Comparison of ENCODE assay signal across 8 mouse cellular contexts in the genomic region with DNA sequence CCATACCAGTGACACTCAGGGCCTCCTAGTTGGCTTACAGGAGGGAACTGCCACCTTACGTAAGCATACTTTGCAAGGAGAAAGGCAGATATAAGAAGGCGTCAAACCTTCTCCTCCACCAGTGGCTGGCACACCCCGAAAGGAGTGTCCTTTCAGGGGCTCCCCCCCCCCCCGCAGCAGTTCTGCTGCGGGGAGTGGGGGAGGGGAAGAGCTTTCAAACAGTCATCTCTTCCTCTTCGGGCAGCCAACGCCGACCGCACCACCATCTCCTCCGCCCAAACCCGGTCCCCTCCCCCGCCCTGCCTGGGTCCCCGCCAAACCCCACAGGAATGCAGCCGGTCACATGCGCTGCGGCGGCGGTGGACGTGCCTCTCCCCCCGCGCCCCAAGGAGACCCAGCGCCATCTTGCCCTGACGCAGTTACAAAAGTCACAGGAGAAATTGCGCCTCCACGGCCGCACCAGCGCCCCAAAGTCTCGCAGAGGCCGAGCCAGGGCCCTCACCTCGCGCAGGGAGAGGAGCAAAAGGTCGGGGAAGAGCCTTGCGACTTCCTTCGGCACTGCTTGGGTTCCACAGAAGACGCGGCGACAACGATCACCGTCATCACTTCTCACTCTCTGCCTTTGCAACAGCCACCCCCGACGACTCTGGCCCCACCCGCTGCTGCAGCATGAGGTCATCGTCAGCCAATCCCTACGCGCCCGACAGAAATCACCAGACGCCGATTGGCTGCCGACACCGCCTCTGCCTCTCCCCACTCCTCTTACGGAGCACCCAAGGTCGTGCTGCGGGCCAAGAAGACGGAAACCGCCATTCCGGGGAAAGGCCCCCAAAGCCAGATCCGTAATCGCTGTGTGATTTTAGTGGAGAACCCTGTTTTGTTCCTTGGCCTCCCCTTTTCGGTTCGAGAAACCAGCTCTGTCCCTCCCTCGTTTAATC. TPM values are rescaled to one million over a fixed set of nuclear protein-coding genes. Genes with fewer than 3 reads are reported as not detected.
A peak's percentile ranks its signal among the peaks of the same experiment; 100 is the strongest.
DNase-seq lines count a peak whose midpoint lies in the region; ATAC-seq and TF ChIP-seq lines count a peak whose summit lies in the region.

No protein-coding gene starts in this region.

- peak; percentile 73 to 91; a peak in 3 of 4 replicates for TF ChIP-seq POLR2A in MEL (IDR thresholded peaks at IDR 0.05; ENCODE audit: control insufficient read depth in 1 of 2, insufficient read depth in 1 of 2, low read depth in 1 of 2, low read length in 2 of 2, poor library complexity in 1 of 2)
- peak; percentile 92 for TF ChIP-seq POLR2A in lung, adult 2 months (IDR thresholded peaks at IDR 0.05; ENCODE audit: borderline replicate concordance, extremely low read depth, low read depth, low read length)

- H3K36me3 ChIP-seq in MEL (ENCODE audit: control insufficient read depth in 1 of 2, insufficient read depth in 2 of 2, low read length in 2 of 2): peaks cover 2 to 47% of the 10 kb centered on the region in 2 experiments; a peak in 3 of 4 replicates
- H3K36me3 ChIP-seq in forebrain, embryonic 15.5 days: no peaks in the 10 kb centered on the region
- no peaks in the 10 kb centered on the region for H3K36me3 ChIP-seq in neural tube, embryonic 15.5 days

- H3K4me3 ChIP-seq in MEL (ENCODE audit: control insufficient read depth in 1 of 2, insufficient read depth in 1 of 2, low read depth in 2 of 2, low read length in 2 of 2): peak overlapping the region; percentile 76 to 90
- peak overlapping the region; percentile 100 for H3K4me3 ChIP-seq in forebrain, embryonic 15.5 days
- peak overlapping the region; percentile 97 for H3K4me3 ChIP-seq in layer of hippocampus, adult 2 months
- H3K4me3 ChIP-seq in lung, adult 2 months (replicated peaks; ENCODE audit: extremely low read depth, low read depth, low read length): peak overlapping the region; percentile 99
- H3K4me3 ChIP-seq in neural tube, embryonic 15.5 days (replicated peaks): peak overlapping the region; percentile 81

- no peak for TF ChIP-seq RAD21 in MEL (IDR thresholded peaks at IDR 0.05; ENCODE audit: low read depth, low read length)

- peak overlapping the region; percentile 82 for H3K4me2 ChIP-seq in forebrain, embryonic 15.5 days (replicated peaks)
- H3K4me2 ChIP-seq in neural tube, embryonic 15.5 days: peak overlapping the region; percentile 71

- TF ChIP-seq CTCF in MEL (IDR thresholded peaks at IDR 0.05 in 2 of 3, conservative IDR thresholded peaks at IDR 0.05 in 1 of 3; ENCODE audit: control insufficient read depth in 1 of 3, insufficient read depth in 1 of 3, low read depth in 2 of 3, low read length in 3 of 3, poor library complexity in 1 of 3, severe bottlenecking in 1 of 3): no peak
- TF ChIP-seq CTCF in layer of hippocampus, adult 2 months (conservative IDR thresholded peaks at IDR 0.05): no peak
- TF ChIP-seq CTCF in lung, adult 2 months (IDR thresholded peaks at IDR 0.05; ENCODE audit: insufficient read depth, low read length): no peak

- TF ChIP-seq EP300 in MEL (IDR thresholded peaks at IDR 0.05; ENCODE audit: low read depth in 1 of 2, low read length in 2 of 2): peak in 1 of 2 experiments; percentile 86; a peak in 2 of 4 replicates

- no peaks in the 10 kb centered on the region for H3K9me3 ChIP-seq in MEL (replicated peaks; ENCODE audit: insufficient read depth, low read length)
- no peaks in the 10 kb centered on the region for H3K9me3 ChIP-seq in forebrain, embryonic 15.5 days
- H3K9me3 ChIP-seq in neural tube, embryonic 15.5 days (replicated peaks): no peaks in the 10 kb centered on the region

- WGBS in forebrain, embryonic 15.5 days: under 1% methylated on average over 61 of the region's 61 CpGs
- under 1% methylated on average over 61 of the region's 61 CpGs for WGBS in lung, adult 2 months
- WGBS in neural tube, embryonic 15.5 days: 1% methylated on average over 60 of the region's 61 CpGs

- peak overlapping the region; percentile 95 for H3K9ac ChIP-seq in MEL (ENCODE audit: control insufficient read depth, low read depth, low read length, poor library complexity, severe bottlenecking)
- peak overlapping the region; percentile 99 for H3K9ac ChIP-seq in forebrain, embryonic 15.5 days (replicated peaks)
- H3K9ac ChIP-seq in neural tube, embryonic 15.5 days (replicated peaks): peak overlapping the region; percentile 100

- H3K27me3 ChIP-seq in MEL (ENCODE audit: control insufficient read depth in 1 of 2, insufficient read depth in 2 of 2, low read length in 2 of 2): no peaks in the 10 kb centered on the region
- no peaks in the 10 kb centered on the region for H3K27me3 ChIP-seq in forebrain, embryonic 15.5 days
- H3K27me3 ChIP-seq in neural tube, embryonic 15.5 days (replicated peaks): no peaks in the 10 kb centered on the region

- peak overlapping the region; percentile 98 for H3K27ac ChIP-seq in MEL (ENCODE audit: control insufficient read depth, low read depth, low read length)
- H3K27ac ChIP-seq in forebrain, embryonic 15.5 days (replicated peaks): peak overlapping the region; percentile 100
- H3K27ac ChIP-seq in layer of hippocampus, adult 2 months: peak overlapping the region; percentile 100
- H3K27ac ChIP-seq in neural tube, embryonic 15.5 days (replicated peaks): peak overlapping the region; percentile 100

- peaks cover 73% of the 10 kb centered on the region for H3K79me2 ChIP-seq in MEL (ENCODE audit: control insufficient read depth, insufficient read depth, low read length, poor library complexity)

- DNase-seq in MEL (ENCODE audit: low read depth, low spot score): peak; percentile 100
- peak; percentile 99 for DNase-seq in cerebellum, adult 18-20 months
- peak; percentile 99 for DNase-seq in heart, postnatal 25 days (ENCODE audit: low spot score)
- peak; percentile 97 to 99 for DNase-seq in layer of hippocampus, adult 2 months (ENCODE audit: low spot score in 2 of 2)
- peak; percentile 98 for DNase-seq in lung, adult 2 months
- peak; percentile 99 for DNase-seq in testis, postnatal 10 days (ENCODE audit: low spot score)

- ATAC-seq in forebrain, embryonic 15.5 days (replicated peaks): peak; percentile 92
- peak; percentile 92 for ATAC-seq in neural tube, embryonic 15.5 days (ENCODE audit: low FRiP score)

- intact Hi-C loops in heart, postnatal 25 days (cut with DNase I): no loop called here

- peaks cover 8 to 32% of the 10 kb centered on the region in 2 experiments for H3K4me1 ChIP-seq in MEL (ENCODE audit: control insufficient read depth in 1 of 2, insufficient read depth in 2 of 2, low read length in 2 of 2)
- peaks cover 47% of the 10 kb centered on the region for H3K4me1 ChIP-seq in forebrain, embryonic 15.5 days
- H3K4me1 ChIP-seq in lung, adult 2 months (ENCODE audit: control insufficient read depth, insufficient read depth, low read length): peaks cover 2% of the 10 kb centered on the region
- H3K4me1 ChIP-seq in neural tube, embryonic 15.5 days: peaks cover 31% of the 10 kb centered on the region

TF ChIP-seq in MEL, 35 proteins besides CTCF, POLR2A, EP300 and RAD21 (continues in another document):
- TF ChIP-seq MAFK (IDR thresholded peaks at IDR 0.05; ENCODE audit: borderline replicate concordance, low read depth, low read length): no peak; the same call in 1 of the 2 replicates
- no peak; the same call in 1 of the 2 replicates for TF ChIP-seq JUND (IDR thresholded peaks at IDR 0.05; ENCODE audit: low read depth, low read length)
- no peak for TF ChIP-seq ZNF384 (IDR thresholded peaks at IDR 0.05; ENCODE audit: low read depth, low read length)
- TF ChIP-seq ETS1 (IDR thresholded peaks at IDR 0.05; ENCODE audit: low read depth, low read length): peak; percentile 99
- peak; percentile 78 for TF ChIP-seq MAX (IDR thresholded peaks at IDR 0.05; ENCODE audit: low read length)
- peak; percentile 93 for TF ChIP-seq USF1 (IDR thresholded peaks at IDR 0.05; ENCODE audit: low read depth, low read length)
- TF ChIP-seq ZC3H11A (IDR thresholded peaks at IDR 0.05; ENCODE audit: low read depth, low read length): no peak
- peak; percentile 78 for TF ChIP-seq CHD2 (IDR thresholded peaks at IDR 0.05; ENCODE audit: low read length)
- no peak; the same call in 1 of the 2 replicates for TF ChIP-seq ZKSCAN1 (IDR thresholded peaks at IDR 0.05; ENCODE audit: low read depth, low read length)
- TF ChIP-seq SIN3A (IDR thresholded peaks at IDR 0.05; ENCODE audit: low read length): peak; percentile 90
- no peak for TF ChIP-seq UBTF (IDR thresholded peaks at IDR 0.05; ENCODE audit: borderline replicate concordance, insufficient read depth, low read depth, low read length)
- 0 out of 2 replicates have a peak, but pooled peaks have one; percentile 4 for TF ChIP-seq GABPA (IDR thresholded peaks at IDR 0.05; ENCODE audit: low read depth, low read length)
- no peak for TF ChIP-seq KAT2A (conservative IDR thresholded peaks at IDR 0.05; ENCODE audit: low read depth, low read length)
- TF ChIP-seq USF2 (IDR thresholded peaks at IDR 0.05; ENCODE audit: borderline replicate concordance in 1 of 2, insufficient read depth in 1 of 2, low read depth in 1 of 2, low read length in 2 of 2): 0 out of 4 replicates have a peak, but pooled peaks of 1 of the 2 experiments have one; percentile 39
- peak; percentile 63; the same call in 1 of the 2 replicates for TF ChIP-seq MAZ (IDR thresholded peaks at IDR 0.05; ENCODE audit: low read depth, low read length)
- peak; percentile 85 for TF ChIP-seq GATA1 (IDR thresholded peaks at IDR 0.05; ENCODE audit: low read depth, low read length)
- no peak for TF ChIP-seq SMC3 (IDR thresholded peaks at IDR 0.05; ENCODE audit: low read depth, low read length)
- 0 out of 2 replicates have a peak, but pooled peaks have one; percentile 21 for TF ChIP-seq NRF1 (IDR thresholded peaks at IDR 0.05; ENCODE audit: insufficient read depth, low read depth, low read length, poor library complexity, severe bottlenecking)
- peak; percentile 91 for TF ChIP-seq NELFE (IDR thresholded peaks at IDR 0.05; ENCODE audit: low read depth, low read length)
- TF ChIP-seq HCFC1 (IDR thresholded peaks at IDR 0.05; ENCODE audit: low read depth, low read length): peak; percentile 73
- TF ChIP-seq E2F4 (IDR thresholded peaks at IDR 0.05; ENCODE audit: borderline replicate concordance, low read depth, low read length): peak; percentile 19; the same call in 1 of the 2 replicates
- TF ChIP-seq TCF12 (IDR thresholded peaks at IDR 0.05; ENCODE audit: low read depth, low read length): peak; percentile 73
- peak; percentile 66 for TF ChIP-seq MXI1 (IDR thresholded peaks at IDR 0.05; ENCODE audit: low read depth, low read length)

RNA-seq across cellular contexts. Expression of a gene that starts 1.3 kb away (rescaled TPM):
- total RNA-seq in MEL (2012; rRNA removed): 16.2 and 21.5 TPM in 2 replicates
- 10 to 100 TPM; 29.3 to 75.6 TPM for polyA plus RNA-seq in MEL (2012; ENCODE audit: insufficient read depth in 1 of 2, insufficient read length in 2 of 2, low read depth in 1 of 2, low replicate concordance in 2 of 2, missing spikeins in 1 of 2)
- polyA plus RNA-seq in forebrain, embryonic 15.5 days (2015; fragmentation: Nextera tagmentation; extraction: Ambion mirVana): 198 and 206 TPM in 2 replicates
- 10 to 100 TPM; 40.0 to 52.3 TPM for total RNA-seq in heart, postnatal 25 days (2021)
- 10 to 100 TPM; 90.6 to 93.1 TPM for total RNA-seq in layer of hippocampus, adult 2 months (2021)
- 22.2 and 22.9 TPM in 2 replicates for polyA plus RNA-seq in lung, adult 2 months (2012; rRNA removed)
- polyA plus RNA-seq in neural tube, embryonic 15.5 days (2015; fragmentation: Nextera tagmentation; extraction: Ambion mirVana): 137 and 147 TPM in 2 replicates

Comparison
In these comparisons a context has a peak if more than half of its experiments do, and no peak if none do; other contexts are left out.
1. Peak in every context shown above with its lines: DNase-seq, ATAC-seq, H3K4me3 ChIP-seq and H3K27ac ChIP-seq.